Mouse (Mus musculus): ENCODE results near the gene Cfdp1.

GRCm38 (mm10) chr8:111802256-111802655 is 51.8 kb downstream of the Cfdp1 start:
- no peak for TF ChIP-seq CTCF (conservative IDR thresholded peaks at IDR 0.05; ENCODE audit: low read length)
- no peak for TF ChIP-seq POU5F1 (IDR thresholded peaks at IDR 0.05; ENCODE audit: borderline replicate concordance, low read length)

All from E14TG2a.4 (cell line).